Mouse (Mus musculus) MEL (cell line): ENCODE data around the gene Ntrk3. TPM values are rescaled to one million over a fixed set of nuclear protein-coding genes. Genes with fewer than 3 reads are reported as not detected.

ENCODE experiments used
- DNase-seq: peaks from one replicate; pipeline ENCODE4 v3.0.0; 2011; ENCODE audit warnings: low read depth, low spot score
- H3K27ac ChIP-seq: 2 replicates; pipeline ENCODE4 v1.5.1; 2012; ENCODE audit warnings: low read depth, mild to moderate bottlenecking, control low read depth, low read length, moderate library complexity; ENCODE audit not compliant: control insufficient read depth
- H3K27me3 ChIP-seq, 2 experiments: fragments of 150-350 bp in 1 of 2; sonication (generic) in 1 of 2; 2 replicates each; pipeline ENCODE4 v1.6.1; 2012; ENCODE audit warnings: low read length in 2 of 2, mild to moderate bottlenecking in 2 of 2, improper control_type of control experiment in 1 of 2, moderate library complexity in 1 of 2; ENCODE audit not compliant: insufficient read depth in 2 of 2, control insufficient read depth in 1 of 2
- H3K36me3 ChIP-seq, 2 experiments: 2 replicates each; pipeline ENCODE4 v1.6.1; 2012 to 2014; ENCODE audit warnings: low read length in 2 of 2, improper control_type of control experiment in 1 of 2, inconsistent platforms in 1 of 2, mild to moderate bottlenecking in 1 of 2; ENCODE audit not compliant: insufficient read depth in 2 of 2, control insufficient read depth in 1 of 2
- H3K4me1 ChIP-seq, 2 experiments: fragments of 150-350 bp in 1 of 2; sonication (generic) in 1 of 2; 2 replicates each; pipeline ENCODE4 v1.6.1; 2012; ENCODE audit warnings: low read length in 2 of 2, improper control_type of control experiment in 1 of 2, mild to moderate bottlenecking in 1 of 2; ENCODE audit not compliant: insufficient read depth in 2 of 2, control insufficient read depth in 1 of 2
- H3K4me3 ChIP-seq, 2 experiments: fragments of 150-350 bp in 1 of 2; sonication (generic) in 1 of 2; 2 replicates each; pipeline ENCODE4 v1.5.1; 2012; ENCODE audit warnings: low read depth in 2 of 2, low read length in 2 of 2, mild to moderate bottlenecking in 2 of 2, moderate library complexity in 2 of 2, control low read depth in 1 of 2, improper control_type of control experiment in 1 of 2; ENCODE audit not compliant: control insufficient read depth in 1 of 2, insufficient read depth in 1 of 2
- H3K79me2 ChIP-seq: 2 replicates; pipeline ENCODE4 v1.6.1; 2012; ENCODE audit warnings: mild to moderate bottlenecking, low read length, moderate library complexity; ENCODE audit not compliant: control insufficient read depth, poor library complexity, insufficient read depth
- H3K9ac ChIP-seq: 2 replicates; pipeline ENCODE4 v1.6.1; 2012; ENCODE audit warnings: low read depth, mild to moderate bottlenecking, control low read depth, low read length, moderate library complexity; ENCODE audit not compliant: control insufficient read depth, poor library complexity, severe bottlenecking
- H3K9me3 ChIP-seq: fragments of 150-350 bp; sonication (generic); replicated peaks from 2 replicates; pipeline ENCODE4 v1.6.1; 2012; ENCODE audit warnings: mild to moderate bottlenecking, low read length, improper control_type of control experiment, moderate library complexity; ENCODE audit not compliant: insufficient read depth
- CHD2 ChIP-seq: IDR thresholded peaks from 2 replicates; pipeline ENCODE4 v1.6.1; 2011; ENCODE audit warnings: low read length, improper control_type of control experiment
- E2F4 ChIP-seq: IDR thresholded peaks from 2 replicates; pipeline ENCODE4 v1.6.1; 2011; ENCODE audit warnings: low read depth, low read length, improper control_type of control experiment, borderline replicate concordance
- EP300 ChIP-seq, 2 experiments: IDR thresholded peaks; 2 replicates each; pipeline ENCODE4 v1.6.1; 2011; ENCODE audit warnings: improper control_type of control experiment in 2 of 2, low read length in 2 of 2, low read depth in 1 of 2, mild to moderate bottlenecking in 1 of 2
- GABPA ChIP-seq: IDR thresholded peaks from 2 replicates; pipeline ENCODE4 v1.6.1; 2012; ENCODE audit warnings: low read depth, mild to moderate bottlenecking, inconsistent platforms, low read length, improper control_type of control experiment, moderate library complexity
- GATA1 ChIP-seq: IDR thresholded peaks from 2 replicates; pipeline ENCODE4 v1.6.1; 2011; ENCODE audit warnings: low read depth, low read length, improper control_type of control experiment
- JUND ChIP-seq: IDR thresholded peaks from 2 replicates; pipeline ENCODE4 v1.6.1; 2011; ENCODE audit warnings: low read depth, mild to moderate bottlenecking, improper control_type of control experiment, low read length
- KAT2A ChIP-seq: conservative IDR thresholded peaks from 2 replicates; pipeline ENCODE4 v1.6.1; 2012; ENCODE audit warnings: low read depth, low read length, improper control_type of control experiment, inconsistent platforms
- MAFK ChIP-seq: IDR thresholded peaks from 2 replicates; pipeline ENCODE4 v1.6.1; 2011; ENCODE audit warnings: low read depth, mild to moderate bottlenecking, low read length, improper control_type of control experiment, borderline replicate concordance
- MAX ChIP-seq: IDR thresholded peaks from 2 replicates; pipeline ENCODE4 v1.6.1; 2011; ENCODE audit warnings: low read length, improper control_type of control experiment
- MAZ ChIP-seq: IDR thresholded peaks from 2 replicates; pipeline ENCODE4 v1.6.1; 2012; ENCODE audit warnings: low read depth, mild to moderate bottlenecking, inconsistent platforms, low read length, improper control_type of control experiment
- MXI1 ChIP-seq: IDR thresholded peaks from 2 replicates; pipeline ENCODE4 v1.6.1; 2011; ENCODE audit warnings: mild to moderate bottlenecking, low read depth, low read length, improper control_type of control experiment
- MYB ChIP-seq: IDR thresholded peaks from 2 replicates; pipeline ENCODE4 v1.6.1; 2011; ENCODE audit warnings: mild to moderate bottlenecking, low read depth, low read length, improper control_type of control experiment
- NELFE ChIP-seq: IDR thresholded peaks from 2 replicates; pipeline ENCODE4 v1.6.1; 2011; ENCODE audit warnings: low read depth, low read length, improper control_type of control experiment
- POLR2A ChIP-seq, 2 experiments: IDR thresholded peaks; 2 replicates each; pipeline ENCODE4 v1.6.1; 2011 to 2012; ENCODE audit warnings: low read length in 2 of 2, mild to moderate bottlenecking in 2 of 2, control low read depth in 1 of 2, improper control_type of control experiment in 1 of 2, low read depth in 1 of 2, moderate library complexity in 1 of 2; ENCODE audit not compliant: control insufficient read depth in 1 of 2, insufficient read depth in 1 of 2, poor library complexity in 1 of 2
- TAL1 ChIP-seq: IDR thresholded peaks from 2 replicates; pipeline ENCODE4 v1.6.1; 2012; ENCODE audit warnings: mild to moderate bottlenecking, inconsistent platforms, low read length, moderate library complexity, mixed read lengths
- TBP ChIP-seq: IDR thresholded peaks from 2 replicates; pipeline ENCODE4 v1.8.0; 2011; ENCODE audit warnings: low read depth, low read length, improper control_type of control experiment
- TCF12 ChIP-seq: IDR thresholded peaks from 2 replicates; pipeline ENCODE4 v1.6.1; 2014; ENCODE audit warnings: low read depth, mild to moderate bottlenecking, inconsistent platforms, low read length, improper control_type of control experiment, moderate library complexity
- USF1 ChIP-seq: IDR thresholded peaks from 2 replicates; pipeline ENCODE4 v1.6.1; 2014; ENCODE audit warnings: low read depth, mild to moderate bottlenecking, inconsistent platforms, low read length, improper control_type of control experiment, moderate library complexity
- USF2 ChIP-seq, 2 experiments: IDR thresholded peaks; 2 replicates each; pipeline ENCODE4 v1.6.1; 2011 to 2012; ENCODE audit warnings: improper control_type of control experiment in 2 of 2, low read length in 2 of 2, borderline replicate concordance in 1 of 2, inconsistent platforms in 1 of 2, low read depth in 1 of 2, mild to moderate bottlenecking in 1 of 2; ENCODE audit not compliant: insufficient read depth in 1 of 2
- ZC3H11A ChIP-seq: IDR thresholded peaks from 2 replicates; pipeline ENCODE4 v1.6.1; 2012; ENCODE audit warnings: low read depth, mild to moderate bottlenecking, inconsistent platforms, low read length, improper control_type of control experiment
- polyA plus RNA-seq, 2 experiments: library from polyadenylated mRNA; stranded (reverse) in 1 of 2; unstranded in 1 of 2; fragments of >175 nt in 1 of 2; fragments of >200 nt in 1 of 2; gene quantifications; 2 replicates each; pipeline versions ENCODE4 v1.2.1 to v1.2.4; 2012; ENCODE audit warnings: low replicate concordance in 2 of 2, low read depth in 1 of 2; ENCODE audit not compliant: insufficient read length in 2 of 2, insufficient read depth in 1 of 2, missing spikeins in 1 of 2
- total RNA-seq: library from RNA; depleted of rRNA; stranded (reverse); fragments of 300-350 nt; gene quantifications from 2 replicates; pipeline ENCODE4 v1.2.3, GENCODE M21; 2012

Gene Ntrk3
- total and polyA plus RNA-seq, 3 experiments, result 0.04 TPM; not detected in 2

- no peaks in the 10 kb centered on the region for H3K79me2 ChIP-seq
- H3K9me3 ChIP-seq, result no peaks in the 10 kb centered on the region
- H3K27ac ChIP-seq, result no peak overlapping the region
- DNase-seq, result no peak
- H3K9ac ChIP-seq, result no peak overlapping the region
- H3K36me3 ChIP-seq, result no peaks in the 10 kb centered on the region
- TF ChIP-seq NELFE (no peak), GATA1 (no peak), TCF12 (no peak), GABPA (no peak), MXI1 (no peak)
- no peaks in the 10 kb centered on the region for H3K27me3 ChIP-seq
- no peak overlapping the region for H3K4me3 ChIP-seq
- H3K4me1 ChIP-seq, result no peaks in the 10 kb centered on the region
Measured at GRCm38 (mm10) chr7:78600886-78601285, 136.9 kb downstream of the Ntrk3 start.

GRCm38 (mm10) chr7:78599941-78600677 lies 137.7 kb downstream of the Ntrk3 start:
- no peaks in the 10 kb centered on the region for H3K4me1 ChIP-seq
- H3K27ac ChIP-seq, result no peak overlapping the region
- TF ChIP-seq USF1 (no peak), MAZ (no peak), USF2 (IDR thresholded peaks at IDR 0.05; ENCODE audit: borderline replicate concordance in 1 of 2, insufficient read depth in 1 of 2, low read depth in 1 of 2, low read length in 2 of 2) (no peak), E2F4 (no peak), MAFK (no peak), TBP (no peak), NELFE (no peak), EP300 (IDR thresholded peaks at IDR 0.05; ENCODE audit: low read depth in 1 of 2, low read length in 2 of 2) (no peak), KAT2A (no peak), CHD2 (no peak), TAL1 (no peak)
- H3K9ac ChIP-seq, result no peak overlapping the region
- H3K9me3 ChIP-seq, result no peaks in the 10 kb centered on the region
- DNase-seq, result no peak
- H3K36me3 ChIP-seq, result no peaks in the 10 kb centered on the region
- no peaks in the 10 kb centered on the region for H3K79me2 ChIP-seq
- H3K4me3 ChIP-seq, result no peak overlapping the region
- no peaks in the 10 kb centered on the region for H3K27me3 ChIP-seq

GRCm38 (mm10) chr7:78598147-78598546 lies 139.7 kb downstream of the Ntrk3 start:
- no peaks in the 10 kb centered on the region for H3K4me1 ChIP-seq
- no peaks in the 10 kb centered on the region for H3K79me2 ChIP-seq
- H3K4me3 ChIP-seq, result no peak overlapping the region
- H3K9ac ChIP-seq, result no peak overlapping the region
- DNase-seq, result no peak
- H3K9me3 ChIP-seq, result no peaks in the 10 kb centered on the region
- no peaks in the 10 kb centered on the region for H3K27me3 ChIP-seq
- TF ChIP-seq JUND, result no peak
- TF ChIP-seq POLR2A (IDR thresholded peaks at IDR 0.05; ENCODE audit: control insufficient read depth in 1 of 2, insufficient read depth in 1 of 2, low read depth in 1 of 2, low read length in 2 of 2, poor library complexity in 1 of 2), result no peak
- TF ChIP-seq MAX, result no peak
- no peak for TF ChIP-seq MYB
- no peak for TF ChIP-seq ZC3H11A
- no peak for TF ChIP-seq MAZ
- H3K27ac ChIP-seq, result no peak overlapping the region
- no peaks in the 10 kb centered on the region for H3K36me3 ChIP-seq
